Mouse (Mus musculus): ENCODE data around the gene Wrnip1. TPM values are rescaled to one million over a fixed set of nuclear protein-coding genes. Genes with fewer than 3 reads are reported as not detected.

The Wrnip1 gene
- total RNA-seq (2014; rRNA removed) (81.6 and 85.1 TPM in 2 replicates), polyA plus RNA-seq (2015; fragmentation: Nextera tagmentation; extraction: Ambion mirVana) (34.6 and 38.0 TPM in 2 replicates)

DNA sequence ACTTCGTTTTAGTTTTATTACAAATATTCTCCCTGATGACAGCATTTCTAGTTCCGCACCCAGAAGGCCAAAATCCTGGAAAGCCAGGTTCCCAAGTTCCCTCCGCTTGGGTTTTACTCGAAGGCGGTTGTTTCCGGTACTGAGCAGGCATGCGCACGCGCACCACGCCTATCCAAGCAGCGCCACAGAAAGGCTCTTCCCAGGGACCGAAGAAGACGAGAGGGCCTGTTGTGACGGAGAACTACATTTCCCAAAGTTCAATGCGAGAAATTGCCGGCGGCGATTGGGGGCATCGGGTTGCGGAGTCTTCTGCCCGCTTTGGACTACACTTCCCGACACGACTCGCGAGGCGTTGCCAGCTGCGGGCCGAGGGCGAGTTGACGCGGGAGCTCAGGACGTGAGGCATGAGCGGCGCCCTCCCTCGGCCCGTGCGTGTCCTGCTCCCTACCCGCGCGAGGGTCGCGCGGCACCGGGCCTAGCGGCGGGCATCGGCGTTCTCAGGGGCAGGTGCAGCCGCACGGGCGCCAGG, at the start of gene Wrnip1:
Wrnip1 (plus strand) TSS at position 346 of the 529 bp plus-strand sequence.
- Histone ChIP-seq H3K9me3 (ENCODE audit: low read length) (no peaks in the 10 kb centered on the region), H3K27me3 (ENCODE audit: insufficient read depth, low read length) (no peaks in the 10 kb centered on the region), H3K9ac (peak within 1 kb of the TSS; percentile 92), H3K27ac (ENCODE audit: low read depth, low read length) (peak within 1 kb of the TSS; percentile 89), H3K4me3 (ENCODE audit: low read depth, low read length) (peak within 1 kb of the TSS; percentile 89), H3K36me3 (ENCODE audit: insufficient read depth) (peaks cover 5% of the 10 kb centered on the region), H3K4me2 (ENCODE audit: low read depth) (peak within 1 kb of the TSS; percentile 81), H3K4me1 (ENCODE audit: insufficient read depth) (peaks cover 21% of the 10 kb centered on the region)
- DNase-seq (peak; percentile 99), ATAC-seq (peak; percentile 97)
- under 1% methylated on average over 51 of the region's 51 CpGs for WGBS
- peak; percentile 69 for TF ChIP-seq CTCF (IDR thresholded peaks at IDR 0.05; ENCODE audit: low read depth)

DNA sequence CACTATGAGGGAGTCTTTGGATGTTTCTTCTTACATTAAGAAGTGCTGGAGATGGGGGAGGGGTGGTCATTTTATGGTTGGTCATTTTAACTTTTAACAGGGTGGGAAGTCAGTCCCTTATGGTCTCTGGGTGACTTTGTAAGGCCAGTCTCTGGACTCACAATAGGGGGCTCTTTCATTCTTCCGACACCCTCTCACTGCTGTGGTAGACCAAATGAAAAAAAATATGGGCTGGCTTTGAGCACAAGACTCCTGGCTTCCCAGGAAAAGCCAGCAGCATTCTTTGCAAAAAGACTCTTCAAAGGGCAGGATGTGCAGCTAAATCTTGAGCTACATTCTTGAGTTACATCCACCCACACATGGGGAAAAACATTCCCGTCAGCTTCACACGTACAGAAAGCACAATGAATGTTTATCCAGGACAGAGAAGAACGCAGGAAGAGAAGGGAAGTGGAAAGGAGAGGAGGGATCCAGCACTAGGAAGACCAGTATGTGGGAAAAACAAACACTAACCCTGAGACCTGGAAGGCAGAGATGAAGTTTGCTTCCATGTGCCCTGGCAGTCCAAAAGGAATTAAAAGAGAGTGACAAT, 49.7 kb upstream of the Wrnip1 start:
- no peak for ATAC-seq
- no peak for DNase-seq
- H3K27me3 ChIP-seq (ENCODE audit: insufficient read depth, low read length) = no peaks in the 10 kb centered on the region
- no peaks in the 10 kb centered on the region for H3K9me3 ChIP-seq (ENCODE audit: low read length)
- no peaks in the 10 kb centered on the region for H3K36me3 ChIP-seq (ENCODE audit: insufficient read depth)
- no peak overlapping the region for H3K27ac ChIP-seq (ENCODE audit: low read depth, low read length)
- WGBS = 67% methylated on average over 4 of the region's 4 CpGs
- no peak overlapping the region for H3K9ac ChIP-seq
- no peak overlapping the region for H3K4me2 ChIP-seq (ENCODE audit: low read depth)
- H3K4me3 ChIP-seq (ENCODE audit: low read depth, low read length) = no peak overlapping the region
- no peak for TF ChIP-seq CTCF (IDR thresholded peaks at IDR 0.05; ENCODE audit: low read depth)
- H3K4me1 ChIP-seq (ENCODE audit: insufficient read depth) = no peaks in the 10 kb centered on the region

DNA sequence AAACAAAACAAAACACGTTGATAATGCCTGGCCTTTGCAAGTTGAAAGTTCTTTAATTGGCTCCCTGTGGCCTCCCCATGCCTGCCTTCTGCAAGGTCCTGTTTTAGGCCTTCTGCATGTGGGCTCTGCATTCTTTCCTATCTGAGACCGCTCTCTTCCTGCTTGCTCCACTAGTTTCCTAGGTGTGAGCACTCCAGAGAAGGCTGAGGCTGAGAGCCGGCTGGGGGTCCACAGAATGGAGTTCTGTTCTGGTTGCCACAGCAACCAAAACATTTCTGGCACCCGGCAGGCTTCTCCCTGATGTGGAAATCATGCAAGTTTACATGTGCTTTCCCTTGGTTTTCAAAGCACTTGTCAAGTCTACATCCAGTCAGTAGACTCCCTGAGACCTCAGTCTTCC, 42.8 kb upstream of the Wrnip1 start:
- ATAC-seq (peak; percentile 94), DNase-seq (peak; percentile 75)
- H3K4me3 ChIP-seq (ENCODE audit: low read depth, low read length) = no peak overlapping the region
- H3K27ac ChIP-seq (ENCODE audit: low read depth, low read length) = no peak overlapping the region
- no peak overlapping the region for H3K9ac ChIP-seq
- peaks cover 5% of the 10 kb centered on the region; the same call in 1 of the 2 replicates for H3K4me1 ChIP-seq (ENCODE audit: insufficient read depth)
- no peak overlapping the region for H3K4me2 ChIP-seq (ENCODE audit: low read depth)
- H3K9me3 ChIP-seq (ENCODE audit: low read length) = no peaks in the 10 kb centered on the region
- H3K36me3 ChIP-seq (ENCODE audit: insufficient read depth) = no peaks in the 10 kb centered on the region
- no peak for TF ChIP-seq CTCF (IDR thresholded peaks at IDR 0.05; ENCODE audit: low read depth)
- H3K27me3 ChIP-seq (ENCODE audit: insufficient read depth, low read length) = no peaks in the 10 kb centered on the region
- 7% methylated on average over 4 of the region's 4 CpGs for WGBS

DNA sequence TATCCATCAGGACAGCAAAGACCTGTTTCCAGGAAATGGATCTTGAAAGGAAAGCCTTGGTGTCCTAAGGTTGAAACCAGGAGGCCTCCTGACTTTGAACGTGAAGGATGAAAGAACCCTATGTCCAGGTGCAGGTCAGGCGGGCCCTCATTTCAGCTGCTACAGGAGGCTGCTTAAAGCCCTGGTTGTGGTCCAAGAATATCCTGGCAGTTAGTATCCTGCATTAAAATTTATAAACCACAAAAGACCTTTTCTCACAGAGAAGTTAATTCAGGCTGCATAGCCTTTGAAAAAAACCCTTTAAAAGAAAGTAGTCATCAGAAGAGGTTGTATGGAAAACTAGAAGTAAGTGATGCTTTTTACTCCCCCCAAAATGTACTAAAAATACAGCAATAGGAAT, 41.0 kb upstream of the Wrnip1 start:
- ATAC-seq (no peak), DNase-seq (no peak)
- Histone ChIP-seq H3K4me2 (ENCODE audit: low read depth) (no peak overlapping the region), H3K27ac (ENCODE audit: low read depth, low read length) (no peak overlapping the region), H3K9me3 (ENCODE audit: low read length) (no peaks in the 10 kb centered on the region), H3K27me3 (ENCODE audit: insufficient read depth, low read length) (no peaks in the 10 kb centered on the region), H3K4me1 (ENCODE audit: insufficient read depth) (peaks cover 5% of the 10 kb centered on the region; the same call in 1 of the 2 replicates), H3K4me3 (ENCODE audit: low read depth, low read length) (no peak overlapping the region), H3K9ac (no peak overlapping the region), H3K36me3 (ENCODE audit: insufficient read depth) (no peaks in the 10 kb centered on the region)
- TF ChIP-seq CTCF (IDR thresholded peaks at IDR 0.05; ENCODE audit: low read depth) = no peak
- WGBS = 74% methylated on average over 2 of the region's 2 CpGs

DNA sequence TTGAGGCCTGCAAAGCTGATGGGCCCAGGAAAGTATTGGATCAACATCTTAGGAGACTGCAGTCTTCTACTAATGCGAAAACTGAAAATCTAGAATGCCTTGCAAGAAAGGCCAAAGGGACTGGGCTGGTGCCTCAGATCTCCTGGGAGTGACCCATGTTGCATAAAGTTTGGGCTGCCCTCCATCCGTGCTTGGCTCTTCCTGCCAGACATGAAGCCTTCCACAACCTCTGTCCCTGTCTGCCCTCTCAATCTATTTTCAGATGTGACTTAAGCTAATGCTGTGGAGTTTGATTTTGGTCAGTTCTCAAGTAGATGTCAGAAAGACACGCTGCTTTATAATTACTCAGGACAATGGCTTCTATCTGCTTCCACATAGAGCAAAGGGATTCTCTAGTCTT, 38.7 kb upstream of the Wrnip1 start:
- DNase-seq (no peak), ATAC-seq (no peak)
- Histone ChIP-seq H3K9ac (no peak overlapping the region), H3K9me3 (ENCODE audit: low read length) (no peaks in the 10 kb centered on the region), H3K4me3 (ENCODE audit: low read depth, low read length) (no peak overlapping the region), H3K36me3 (ENCODE audit: insufficient read depth) (no peaks in the 10 kb centered on the region), H3K4me2 (ENCODE audit: low read depth) (no peak overlapping the region), H3K27me3 (ENCODE audit: insufficient read depth, low read length) (no peaks in the 10 kb centered on the region), H3K4me1 (ENCODE audit: insufficient read depth) (peaks cover 5% of the 10 kb centered on the region; the same call in 1 of the 2 replicates), H3K27ac (ENCODE audit: low read depth, low read length) (no peak overlapping the region)
- WGBS = 92% methylated on average over 3 of the region's 3 CpGs
- TF ChIP-seq CTCF (IDR thresholded peaks at IDR 0.05; ENCODE audit: low read depth) = no peak

DNA sequence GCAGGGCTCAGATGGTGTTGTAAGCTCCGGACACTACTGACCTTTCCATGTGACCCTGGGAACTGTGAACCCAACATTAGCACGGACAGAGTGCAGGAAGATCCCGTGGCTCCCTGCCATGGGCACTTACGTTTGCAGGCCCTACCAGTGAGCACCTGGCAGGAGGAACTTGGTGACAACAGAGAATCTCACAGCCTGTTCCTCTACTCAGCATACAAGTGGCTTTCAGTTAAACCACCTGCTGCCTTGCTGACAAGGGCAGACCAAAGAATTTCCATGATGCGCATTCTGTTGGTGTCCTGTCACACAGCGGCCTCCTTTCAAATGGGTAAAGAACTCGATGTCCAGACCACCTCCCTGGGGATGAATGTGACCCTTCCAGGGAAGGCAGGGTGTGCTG, 37.4 kb upstream of the Wrnip1 start:
- no peak for TF ChIP-seq CTCF (IDR thresholded peaks at IDR 0.05; ENCODE audit: low read depth)
- ATAC-seq = no peak

DNA sequence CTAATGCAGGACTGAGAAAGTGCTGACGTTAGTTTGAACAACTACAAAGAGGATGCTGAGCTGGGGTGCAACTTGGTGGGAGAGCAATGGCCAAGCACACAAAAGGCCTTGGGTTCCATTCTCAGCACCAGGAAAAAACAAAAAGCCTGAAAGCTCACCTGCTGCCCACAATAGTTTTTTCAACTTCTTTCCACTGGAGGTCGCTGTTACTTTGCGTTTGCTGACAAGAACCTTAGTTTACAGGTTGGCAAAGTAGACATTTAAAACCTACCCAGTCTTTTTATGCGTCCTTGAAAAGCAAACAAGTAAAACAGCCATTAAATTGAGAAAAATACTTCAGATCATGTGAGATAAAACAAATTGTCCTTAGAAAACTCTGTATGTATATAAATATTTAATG, 33.7 kb upstream of the Wrnip1 start:
- Histone ChIP-seq H3K4me1 (ENCODE audit: insufficient read depth) (no peaks in the 10 kb centered on the region), H3K27ac (ENCODE audit: low read depth, low read length) (no peak overlapping the region), H3K27me3 (ENCODE audit: insufficient read depth, low read length) (no peaks in the 10 kb centered on the region), H3K4me2 (ENCODE audit: low read depth) (no peak overlapping the region), H3K9ac (no peak overlapping the region), H3K4me3 (ENCODE audit: low read depth, low read length) (no peak overlapping the region), H3K36me3 (ENCODE audit: insufficient read depth) (no peaks in the 10 kb centered on the region), H3K9me3 (ENCODE audit: low read length) (no peaks in the 10 kb centered on the region)
- ATAC-seq (no peak), DNase-seq (peak; percentile 48)
- TF ChIP-seq CTCF (IDR thresholded peaks at IDR 0.05; ENCODE audit: low read depth) = peak; percentile 56
- WGBS = 12% methylated on average over 4 of the region's 4 CpGs

More for the DNA sequence above, 37.4 kb upstream of the Wrnip1 start:
- H3K9ac ChIP-seq = no peak overlapping the region
- no peak for DNase-seq
- WGBS = 46% methylated on average over 7 of the region's 7 CpGs
- no peak overlapping the region for H3K27ac ChIP-seq (ENCODE audit: low read depth, low read length)
- H3K4me3 ChIP-seq (ENCODE audit: low read depth, low read length) = no peak overlapping the region
- no peaks in the 10 kb centered on the region; the same call in 1 of the 2 replicates for H3K4me1 ChIP-seq (ENCODE audit: insufficient read depth)
- H3K4me2 ChIP-seq (ENCODE audit: low read depth) = no peak overlapping the region
- no peaks in the 10 kb centered on the region for H3K27me3 ChIP-seq (ENCODE audit: insufficient read depth, low read length)
- no peaks in the 10 kb centered on the region for H3K9me3 ChIP-seq (ENCODE audit: low read length)
- H3K36me3 ChIP-seq (ENCODE audit: insufficient read depth) = no peaks in the 10 kb centered on the region

Data from forebrain, postnatal 0 days (tissue).